Mouse (Mus musculus) cortical plate, adult 2 months (tissue): ENCODE data around the gene Gm3415.

ENCODE experiments used
- CTCF ChIP-seq: fragments of 200-500 bp; IDR thresholded peaks from 2 replicates; pipeline ENCODE4 v1.5.1; 2011; ENCODE audit warnings: mild to moderate bottlenecking, control low read depth, low read length; ENCODE audit not compliant: insufficient read depth; ENCODE audit errors: extremely low read depth
- POLR2A ChIP-seq: fragments of 200-500 bp; IDR thresholded peaks from 2 replicates; pipeline ENCODE4 v1.6.1; 2011; ENCODE audit warnings: mild to moderate bottlenecking, low read length, control low read depth; ENCODE audit not compliant: insufficient read depth; ENCODE audit errors: extremely low read depth

DNA sequence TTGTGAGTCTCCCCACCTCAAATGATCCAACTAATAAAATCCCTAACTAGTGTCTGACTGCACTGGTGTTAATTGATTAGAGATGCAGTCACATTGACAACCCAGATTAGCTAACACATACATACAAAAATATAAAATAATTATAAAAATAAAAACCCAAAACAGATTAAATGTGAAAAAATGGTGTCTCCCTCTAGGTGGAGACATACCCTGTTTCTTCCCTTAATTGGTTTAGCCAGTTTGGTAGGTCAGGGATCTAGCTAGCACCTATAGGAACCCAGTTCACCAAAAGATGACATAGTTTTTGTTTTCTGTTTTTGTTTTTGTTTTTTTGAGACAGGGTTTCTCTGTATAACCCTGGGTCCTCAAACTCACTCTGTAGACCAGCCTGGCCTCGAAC lies 8.3 kb downstream of the Gm3415 start:
- TF ChIP-seq CTCF, result no peak
- TF ChIP-seq POLR2A, result no peak
